Mouse (Mus musculus) stomach, postnatal 0 days (tissue): ENCODE data around the gene Dlg1.

Source experiments
- CTCF ChIP-seq: IDR thresholded peaks from 2 replicates; pipeline ENCODE4 v1.5.1; 2016; ENCODE audit warnings: antibody characterized with exemption, low read depth, mild to moderate bottlenecking, moderate library complexity
- EP300 ChIP-seq: optimal IDR thresholded peaks from 2 replicates; pipeline ENCODE3; 2016; ENCODE audit warnings: antibody characterized with exemption

DNA sequence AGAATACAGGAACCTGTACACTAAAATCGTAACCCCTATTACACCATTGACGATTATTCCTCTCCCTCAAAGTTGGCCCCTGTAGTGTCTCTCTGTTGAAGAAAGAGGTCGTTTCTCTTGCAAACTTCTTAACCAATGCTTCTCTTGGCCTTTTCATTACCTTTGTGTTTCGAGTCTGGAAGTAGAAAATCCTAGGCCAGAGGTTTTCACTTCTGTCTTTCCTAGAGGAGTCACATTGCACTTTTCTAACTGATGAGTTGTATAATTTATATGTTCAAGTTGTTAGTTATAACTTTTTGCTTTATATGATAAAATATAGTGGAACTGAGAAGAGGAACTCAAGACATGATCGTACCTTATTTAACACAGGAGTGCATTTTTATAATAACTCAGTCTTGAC, 93.2 kb downstream of the Dlg1 start:
- no peak for TF ChIP-seq CTCF
- TF ChIP-seq EP300 = no peak
